Mouse (Mus musculus) kidney, adult 9 months (tissue): ENCODE results near the gene Ldlrad1.
A peak's percentile ranks its signal among the peaks of the same experiment; 100 is the strongest.

Experiments used
- DNase-seq: peaks from one replicate; pipeline ENCODE4 v3.0.0; 2022

Gene Ldlrad1

GRCm38 (mm10) chr4:107208880-107209279 lies at the start of gene Ldlrad1:
Ldlrad1 (plus strand) TSS chr4:107209180.
- no peak for DNase-seq

GRCm38 (mm10) chr4:107160181-107160580 lies 48.8 kb upstream of the Ldlrad1 start:
- peak; percentile 24 for DNase-seq

GRCm38 (mm10) chr4:107163341-107163740 lies 45.6 kb upstream of the Ldlrad1 start:
- no peak for DNase-seq

GRCm38 (mm10) chr4:107163756-107164587 lies 45.0 kb upstream of the Ldlrad1 start:
- DNase-seq, result peak; percentile 84

GRCm38 (mm10) chr4:107166700-107167099 lies 42.3 kb upstream of the Ldlrad1 start:
- no peak for DNase-seq

GRCm38 (mm10) chr4:107167798-107168197 lies 41.2 kb upstream of the Ldlrad1 start:
- no peak for DNase-seq

- DNase-seq, result peak; percentile 27
Measured at GRCm38 (mm10) chr4:107177506-107177905, 31.5 kb upstream of the Ldlrad1 start.

- DNase-seq, result peak; percentile 99
Measured at GRCm38 (mm10) chr4:107178182-107178829, 30.7 kb upstream of the Ldlrad1 start, which contains the start of gene Tmem59. Tmem59 (plus strand) TSS chr4:107178399.

GRCm38 (mm10) chr4:107178830-107179490 lies 30.0 kb upstream of the Ldlrad1 start, which contains the start of gene Tceanc2:
Tceanc2 (minus strand) TSS chr4:107179116.
- peak; percentile 56 for DNase-seq

GRCm38 (mm10) chr4:107179561-107179960 lies 29.4 kb upstream of the Ldlrad1 start:
- no peak for DNase-seq

GRCm38 (mm10) chr4:107180746-107181145 lies 28.2 kb upstream of the Ldlrad1 start:
- DNase-seq, result no peak

GRCm38 (mm10) chr4:107181866-107182265 lies 27.1 kb upstream of the Ldlrad1 start:
- no peak for DNase-seq

- no peak for DNase-seq
Measured at GRCm38 (mm10) chr4:107182796-107183195, 26.2 kb upstream of the Ldlrad1 start.

- no peak for DNase-seq
Measured at GRCm38 (mm10) chr4:107183203-107183602, 25.8 kb upstream of the Ldlrad1 start.

GRCm38 (mm10) chr4:107185703-107186102 lies 23.3 kb upstream of the Ldlrad1 start:
- no peak for DNase-seq

GRCm38 (mm10) chr4:107193841-107194240 lies 15.1 kb upstream of the Ldlrad1 start:
- DNase-seq, result no peak

- no peak for DNase-seq
Measured at GRCm38 (mm10) chr4:107196454-107196853, 12.5 kb upstream of the Ldlrad1 start.

GRCm38 (mm10) chr4:107198072-107198471 lies 10.9 kb upstream of the Ldlrad1 start:
- DNase-seq, result no peak

GRCm38 (mm10) chr4:107201779-107202178 lies 7.2 kb upstream of the Ldlrad1 start:
- DNase-seq, result no peak

GRCm38 (mm10) chr4:107203001-107203400 lies 6.0 kb upstream of the Ldlrad1 start:
- no peak for DNase-seq

GRCm38 (mm10) chr4:107207016-107207415 lies 2.0 kb upstream of the Ldlrad1 start:
- no peak for DNase-seq

GRCm38 (mm10) chr4:107210483-107211097 lies 1.6 kb downstream of the Ldlrad1 start:
- no peak for DNase-seq

- no peak for DNase-seq
Measured at GRCm38 (mm10) chr4:107211465-107211864, 2.5 kb downstream of the Ldlrad1 start.
